Mouse (Mus musculus) lung, embryonic 15.5 days (tissue): Measurements from ENCODE around the gene Gfod1. TPM values are rescaled to one million over a fixed set of nuclear protein-coding genes. Genes with fewer than 3 reads are reported as not detected.

Source experiments
- ATAC-seq: fragments of 200-750 bp; cut with Nextera tagmentation; 2 replicates; pipeline ENCODE4 v1.8.0; 2017; ENCODE audit warnings: moderate number of reproducible peaks, borderline replicate concordance; ENCODE audit not compliant: low FRiP score, low TSS enrichment; ENCODE audit errors: extremely low read depth
- H3K27ac ChIP-seq: fragments of 300-500 bp; sonication (generic); 2 replicates; pipeline ENCODE4 v1.5.1; 2015; ENCODE audit warnings: moderate library complexity, mild to moderate bottlenecking, inconsistent platforms
- H3K27me3 ChIP-seq: fragments of 300-500 bp; sonication (generic); 2 replicates; pipeline ENCODE4 v1.6.1; 2015; ENCODE audit warnings: inconsistent platforms
- H3K36me3 ChIP-seq: fragments of 300-500 bp; sonication (generic); 2 replicates; pipeline ENCODE4 v1.6.1; 2015; ENCODE audit warnings: inconsistent platforms
- H3K4me1 ChIP-seq: fragments of 300-500 bp; sonication (generic); 2 replicates; pipeline ENCODE4 v1.6.1; 2015; ENCODE audit warnings: inconsistent platforms
- H3K4me2 ChIP-seq: fragments of 300-500 bp; sonication (generic); 2 replicates; pipeline ENCODE4 v1.6.1; 2015; ENCODE audit warnings: inconsistent platforms, mild to moderate bottlenecking, moderate library complexity
- H3K4me3 ChIP-seq: fragments of 300-500 bp; sonication (generic); 2 replicates; pipeline ENCODE4 v1.5.1; 2015; ENCODE audit warnings: mild to moderate bottlenecking, inconsistent platforms
- H3K9ac ChIP-seq: fragments of 300-500 bp; sonication (generic); 2 replicates; pipeline ENCODE4 v1.6.1; 2015; ENCODE audit warnings: inconsistent platforms
- H3K9me3 ChIP-seq: fragments of 300-500 bp; sonication (generic); 2 replicates; pipeline ENCODE4 v1.6.1; 2016; ENCODE audit warnings: inconsistent platforms
- WGBS: fragments of 180-500 bp; shearing (Covaris S2); methylation state at CpG from one replicate; pipeline ENCODE4 v1.1.7; 2015; 5-methylcytosine and 5-hydroxymethylcytosine counted together
- polyA plus RNA-seq: library from polyadenylated mRNA; unstranded; fragments of >200 nt; fragmentation: Nextera tagmentation; extraction: Ambion mirVana; gene quantifications from 2 replicates; pipeline ENCODE4 v1.2.1, GENCODE M21; 2015

Gene Gfod1
- polyA plus RNA-seq, 1 experiment from 2014 or later, result 0.66 TPM

DNA sequence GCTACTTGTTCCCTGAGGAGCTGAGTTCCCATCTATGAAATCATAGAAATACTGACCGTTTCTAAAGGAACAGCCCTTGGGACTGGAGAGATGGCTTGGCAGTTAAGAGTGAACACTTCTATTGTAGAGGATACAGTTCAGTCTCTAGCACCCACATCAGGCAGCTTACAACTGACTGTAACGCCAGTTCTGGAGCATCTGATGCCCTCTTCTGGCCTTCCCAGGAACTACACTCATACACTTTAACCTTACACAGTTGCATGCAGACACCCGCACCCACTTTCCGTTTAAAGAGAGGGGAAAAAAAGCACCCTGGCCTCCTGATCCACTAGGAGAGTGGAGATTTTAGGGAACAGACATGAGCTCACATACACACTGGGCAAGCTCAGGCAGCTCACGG, 78.8 kb downstream of the Gfod1 start:
- no peaks in the 10 kb centered on the region for H3K27me3 ChIP-seq
- H3K27ac ChIP-seq, result no peak overlapping the region
- peaks cover 23% of the 10 kb centered on the region for H3K4me1 ChIP-seq
- H3K9ac ChIP-seq, result no peak overlapping the region
- H3K4me2 ChIP-seq, result no peak overlapping the region
- WGBS, result 82% methylated on average over 5 of the region's 5 CpGs
- no peaks in the 10 kb centered on the region for H3K36me3 ChIP-seq
- no peaks in the 10 kb centered on the region for H3K9me3 ChIP-seq
- no peak overlapping the region for H3K4me3 ChIP-seq
- ATAC-seq, result no peak

DNA sequence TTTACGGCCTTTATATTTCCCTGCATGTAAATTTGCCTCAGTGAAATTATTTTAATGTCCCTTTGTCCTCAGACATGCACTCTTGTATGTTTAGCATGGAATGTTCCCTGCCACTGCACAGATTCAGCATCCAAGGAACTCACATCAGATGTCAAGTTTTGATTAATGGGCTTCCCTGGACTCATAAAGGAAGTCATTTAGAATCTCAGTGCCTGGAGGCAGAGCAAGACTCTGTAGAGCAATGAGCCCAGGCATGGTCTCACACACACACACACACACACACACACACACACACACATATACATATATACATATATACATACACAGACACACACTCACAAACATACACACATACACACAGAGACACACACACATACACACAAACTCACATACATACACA, 81.9 kb downstream of the Gfod1 start:
- H3K36me3 ChIP-seq, result no peaks in the 10 kb centered on the region
- H3K4me3 ChIP-seq, result no peak overlapping the region
- no peaks in the 10 kb centered on the region for H3K27me3 ChIP-seq
- no peak for ATAC-seq
- H3K4me1 ChIP-seq, result peaks cover 12% of the 10 kb centered on the region
- no peak overlapping the region for H3K9ac ChIP-seq
- H3K4me2 ChIP-seq, result no peak overlapping the region
- H3K27ac ChIP-seq, result no peak overlapping the region
- 73% methylated on average over 1 of the region's 1 CpGs for WGBS
- H3K9me3 ChIP-seq, result no peaks in the 10 kb centered on the region

DNA sequence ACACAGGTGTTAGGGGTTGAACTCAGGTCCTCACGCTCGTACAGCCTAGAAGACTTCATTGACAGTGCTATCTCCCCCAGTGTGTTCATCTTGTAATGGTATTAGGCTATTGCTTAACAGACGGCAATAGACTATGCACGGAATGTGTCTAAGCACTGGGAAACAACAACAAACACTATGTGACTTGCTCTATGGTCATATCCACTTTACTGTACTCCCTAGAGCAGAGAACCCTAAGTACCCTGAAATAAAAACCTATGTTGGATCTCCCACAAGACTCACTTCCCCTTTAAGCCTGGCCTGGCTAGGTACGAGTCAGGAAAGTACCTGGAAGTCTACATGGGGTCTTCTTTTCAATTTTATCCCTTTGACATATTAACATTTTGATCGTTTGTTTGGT, 82.7 kb downstream of the Gfod1 start:
- WGBS, result 78% methylated on average over 6 of the region's 6 CpGs
- Histone ChIP-seq H3K27ac (no peak overlapping the region), H3K4me2 (no peak overlapping the region), H3K27me3 (no peaks in the 10 kb centered on the region), H3K36me3 (no peaks in the 10 kb centered on the region), H3K4me1 (peaks cover 12% of the 10 kb centered on the region), H3K9me3 (no peaks in the 10 kb centered on the region), H3K9ac (no peak overlapping the region), H3K4me3 (no peak overlapping the region)
- no peak for ATAC-seq

DNA sequence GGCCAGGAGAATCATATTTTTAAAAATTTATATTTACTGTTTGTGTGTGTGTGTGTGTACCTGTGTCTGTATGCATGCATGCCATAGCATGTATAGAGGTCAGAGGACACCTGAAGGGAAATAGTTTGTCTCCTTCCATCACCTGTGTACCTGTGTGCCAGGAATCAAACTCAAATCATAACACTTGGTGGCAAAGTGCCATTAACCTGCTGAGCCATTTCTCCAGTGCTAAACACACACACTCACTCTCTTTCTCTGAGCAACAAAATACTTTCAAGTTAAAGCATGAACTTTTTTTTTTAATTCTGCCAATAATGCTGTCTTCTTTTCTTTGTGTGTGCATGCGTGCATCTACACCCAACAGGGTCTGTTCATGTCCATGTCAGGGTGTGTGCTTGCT, 83.3 kb downstream of the Gfod1 start:
- H3K9ac ChIP-seq, result no peak overlapping the region
- no peak overlapping the region for H3K4me2 ChIP-seq
- WGBS, result 59% methylated on average over 1 of the region's 1 CpGs
- no peak overlapping the region for H3K27ac ChIP-seq
- no peaks in the 10 kb centered on the region for H3K36me3 ChIP-seq
- no peak overlapping the region for H3K4me3 ChIP-seq
- H3K27me3 ChIP-seq, result no peaks in the 10 kb centered on the region
- peaks cover 18% of the 10 kb centered on the region for H3K4me1 ChIP-seq
- no peak for ATAC-seq
- H3K9me3 ChIP-seq, result no peaks in the 10 kb centered on the region

DNA sequence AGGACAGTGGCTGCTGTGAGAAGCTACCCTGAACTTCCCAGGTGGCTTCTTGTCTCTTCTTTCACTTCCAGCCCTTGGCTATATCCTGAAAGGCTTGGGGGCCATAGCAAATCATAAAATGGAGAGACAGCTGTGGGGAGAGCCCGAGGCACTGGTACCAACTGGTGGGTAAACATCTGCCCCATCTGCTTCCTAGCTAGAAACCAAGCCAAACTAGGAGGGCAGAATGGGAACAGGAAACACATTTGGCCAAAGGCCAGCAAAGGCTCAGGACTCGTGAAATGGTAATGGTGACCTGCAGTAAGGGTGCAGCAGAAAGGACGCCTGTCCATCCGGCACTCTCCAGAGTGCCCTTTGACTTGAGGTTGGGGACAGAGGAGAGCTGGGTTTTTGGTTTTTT, 85.2 kb downstream of the Gfod1 start:
- WGBS, result 35% methylated on average over 4 of the region's 4 CpGs
- no peak for ATAC-seq
- H3K9me3 ChIP-seq, result no peaks in the 10 kb centered on the region

DNA sequence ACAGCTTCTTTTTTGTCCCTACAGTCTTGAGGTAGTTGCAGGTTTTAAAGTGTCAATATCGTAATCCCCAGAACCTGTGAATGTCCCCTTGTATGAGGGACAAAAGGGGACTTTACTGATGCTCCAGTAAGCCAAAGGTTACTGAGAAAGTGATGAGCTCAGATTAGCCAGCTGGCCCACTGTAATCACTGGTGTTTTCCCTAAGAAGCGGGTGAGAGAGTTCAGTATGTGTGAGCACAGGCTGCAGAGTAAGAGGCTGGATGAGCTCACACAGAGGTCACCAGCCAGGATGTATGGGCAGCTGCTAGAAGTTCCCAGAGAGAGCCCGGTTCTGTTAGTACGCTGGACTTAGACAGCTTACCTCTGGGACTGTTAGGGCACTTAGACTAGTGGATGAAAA, 85.7 kb downstream of the Gfod1 start:
- Histone ChIP-seq H3K36me3 (no peaks in the 10 kb centered on the region), H3K9ac (no peak overlapping the region), H3K4me2 (no peak overlapping the region), H3K9me3 (no peaks in the 10 kb centered on the region), H3K27ac (peak overlapping the region; percentile 71), H3K27me3 (no peaks in the 10 kb centered on the region), H3K4me1 (peaks cover 29% of the 10 kb centered on the region), H3K4me3 (no peak overlapping the region)
- WGBS, result 53% methylated on average over 4 of the region's 4 CpGs
- ATAC-seq, result no peak

More for the DNA sequence above, 85.2 kb downstream of the Gfod1 start:
- no peak overlapping the region for H3K4me3 ChIP-seq
- H3K4me2 ChIP-seq, result no peak overlapping the region
- no peaks in the 10 kb centered on the region for H3K27me3 ChIP-seq
- H3K27ac ChIP-seq, result peak overlapping the region; percentile 71
- no peak overlapping the region for H3K9ac ChIP-seq
- no peaks in the 10 kb centered on the region for H3K36me3 ChIP-seq
- H3K4me1 ChIP-seq, result peaks cover 28% of the 10 kb centered on the region

DNA sequence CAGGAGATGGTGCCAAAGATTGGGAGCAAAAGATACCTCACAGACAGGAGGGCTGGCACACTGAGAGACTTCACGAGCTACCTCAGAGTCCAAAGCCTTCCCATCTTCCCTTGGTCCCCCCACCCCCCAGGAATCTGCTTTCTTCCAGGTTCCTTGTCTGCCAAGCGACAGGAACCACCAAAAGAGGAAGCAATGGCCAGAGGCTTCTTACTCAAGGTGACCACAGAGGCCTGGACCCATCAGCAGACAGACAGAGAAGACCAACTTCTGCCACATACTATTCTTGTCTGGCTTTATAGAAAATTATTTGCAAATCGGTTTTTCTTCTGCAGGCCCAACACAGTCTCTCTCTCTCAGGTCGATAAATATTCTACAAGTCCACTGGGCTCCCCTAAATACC, 86.3 kb downstream of the Gfod1 start:
- no peak overlapping the region for H3K4me3 ChIP-seq
- H3K9me3 ChIP-seq, result no peaks in the 10 kb centered on the region
- peaks cover 34% of the 10 kb centered on the region for H3K4me1 ChIP-seq
- no peak overlapping the region for H3K4me2 ChIP-seq
- WGBS, result 69% methylated on average over 4 of the region's 4 CpGs
- no peaks in the 10 kb centered on the region for H3K27me3 ChIP-seq
- ATAC-seq, result no peak
- no peaks in the 10 kb centered on the region for H3K36me3 ChIP-seq
- H3K27ac ChIP-seq, result peak overlapping the region; percentile 63
- H3K9ac ChIP-seq, result no peak overlapping the region

DNA sequence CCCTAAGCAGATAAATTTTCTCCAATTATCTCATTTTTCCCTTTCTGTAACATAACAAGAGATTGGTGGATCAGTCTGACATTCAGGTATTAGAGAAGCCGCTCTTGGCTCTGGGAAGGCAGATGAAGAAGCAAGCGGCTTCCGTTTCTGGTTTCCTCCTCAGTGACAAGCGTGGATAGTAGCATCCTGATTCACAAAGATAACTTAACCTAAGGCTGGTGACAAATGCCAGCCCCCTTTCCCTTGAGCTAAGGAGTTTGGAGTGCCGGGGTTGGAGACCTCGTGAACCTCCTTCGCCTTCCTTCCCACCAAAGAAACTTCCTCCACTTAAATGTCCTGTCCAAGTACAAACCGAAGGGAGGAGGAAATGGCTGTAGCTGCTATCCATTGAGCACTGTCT, 86.9 kb downstream of the Gfod1 start:
- H3K9me3 ChIP-seq, result no peaks in the 10 kb centered on the region
- H3K4me2 ChIP-seq, result no peak overlapping the region
- no peak overlapping the region for H3K9ac ChIP-seq
- WGBS, result 70% methylated on average over 8 of the region's 8 CpGs
- no peak overlapping the region for H3K4me3 ChIP-seq
- ATAC-seq, result no peak
- H3K27ac ChIP-seq, result peak overlapping the region; percentile 63
- H3K36me3 ChIP-seq, result no peaks in the 10 kb centered on the region
- H3K4me1 ChIP-seq, result peaks cover 40% of the 10 kb centered on the region
- H3K27me3 ChIP-seq, result no peaks in the 10 kb centered on the region

DNA sequence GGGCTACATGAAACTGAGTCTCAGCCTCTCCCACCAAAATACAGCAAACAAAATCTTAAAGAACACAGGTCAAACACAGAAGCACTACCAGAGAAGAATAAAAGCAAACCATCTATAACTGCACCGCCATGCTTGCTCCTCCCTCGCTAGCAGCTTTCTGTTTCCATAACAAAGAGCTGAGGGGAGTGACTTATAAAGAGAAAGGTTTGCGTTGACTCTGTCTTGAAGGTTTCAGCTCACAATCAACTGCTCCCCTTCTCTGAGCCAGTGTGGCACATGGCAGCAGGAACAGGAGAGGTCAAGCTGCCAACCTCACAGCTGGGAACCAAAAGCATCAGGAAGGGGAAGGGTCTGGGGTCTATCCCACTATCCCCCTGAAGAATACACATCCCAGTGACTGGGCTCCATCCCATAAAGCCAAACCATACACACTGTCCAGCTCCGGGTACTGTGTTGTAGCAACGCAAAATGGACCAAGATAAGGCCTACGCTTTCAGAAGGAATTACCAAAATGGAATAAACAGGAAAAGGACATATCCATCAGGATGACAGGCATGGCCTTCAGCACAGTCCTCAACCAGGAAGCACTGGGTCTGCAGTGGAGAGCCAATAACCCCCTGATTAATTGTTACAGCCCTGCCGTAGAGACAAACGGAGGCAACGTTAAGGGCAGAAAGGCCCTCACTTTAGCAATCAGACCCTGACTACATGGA, 87.8 kb downstream of the Gfod1 start:
- peaks cover 49% of the 10 kb centered on the region for H3K4me1 ChIP-seq
- ATAC-seq, result peak; percentile 43
- no peak overlapping the region for H3K9ac ChIP-seq
- no peak overlapping the region; the same call in 1 of the 2 replicates for H3K4me2 ChIP-seq
- WGBS, result 52% methylated on average over 9 of the region's 9 CpGs
- H3K27ac ChIP-seq, result peak overlapping the region; percentile 79
- H3K9me3 ChIP-seq, result no peaks in the 10 kb centered on the region
- no peaks in the 10 kb centered on the region for H3K36me3 ChIP-seq
- no peaks in the 10 kb centered on the region for H3K27me3 ChIP-seq
- H3K4me3 ChIP-seq, result no peak overlapping the region

DNA sequence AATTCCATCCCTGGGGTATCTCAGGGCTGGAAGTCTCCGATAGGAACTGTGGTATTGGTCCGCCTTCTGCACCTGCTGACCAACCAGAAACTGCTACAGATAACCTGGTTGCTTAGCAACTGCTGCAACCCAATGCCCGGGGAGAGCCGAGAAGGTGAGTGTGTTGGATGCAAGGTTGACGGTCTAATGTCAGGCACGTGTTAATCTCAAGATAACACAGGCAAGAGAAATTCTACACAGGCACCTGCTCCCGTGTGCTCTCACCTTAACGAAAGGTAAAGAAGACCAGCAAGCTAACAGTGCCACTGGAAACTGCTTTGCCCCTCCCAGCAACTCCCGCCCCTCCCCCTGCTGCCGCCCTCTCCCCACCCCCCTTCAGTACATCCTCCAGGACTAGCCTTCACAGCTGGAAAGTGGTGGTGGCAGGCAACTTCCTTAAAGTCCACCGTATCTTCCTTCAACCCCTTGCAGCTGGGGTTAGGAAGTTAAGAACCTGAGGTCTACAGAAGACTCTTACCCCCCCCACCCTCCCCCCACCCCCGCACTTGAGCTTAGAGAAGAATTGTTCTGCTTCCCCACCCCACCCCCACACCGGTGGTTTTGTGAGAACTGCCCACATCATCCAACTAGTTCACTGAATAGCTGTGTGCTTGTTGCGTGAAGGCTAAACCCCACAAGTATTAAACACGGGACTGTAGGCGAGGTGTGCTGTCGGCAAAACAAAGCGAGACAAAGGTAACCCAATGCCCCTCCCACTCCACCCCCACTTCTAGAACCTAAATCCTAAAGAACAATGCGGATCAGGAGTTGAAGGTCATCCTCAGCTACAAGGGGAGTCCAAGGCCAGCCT, 88.6 kb downstream of the Gfod1 start:
- peaks cover 57% of the 10 kb centered on the region for H3K4me1 ChIP-seq
- H3K9me3 ChIP-seq, result no peaks in the 10 kb centered on the region
- WGBS, result 23% methylated on average over 19 of the region's 19 CpGs
- ATAC-seq, result no peak
- H3K27me3 ChIP-seq, result no peaks in the 10 kb centered on the region
- H3K27ac ChIP-seq, result peak overlapping the region; percentile 79
- H3K9ac ChIP-seq, result no peak overlapping the region
- no peaks in the 10 kb centered on the region for H3K36me3 ChIP-seq
- H3K4me2 ChIP-seq, result peak overlapping the region; percentile 34
- no peak overlapping the region for H3K4me3 ChIP-seq

DNA sequence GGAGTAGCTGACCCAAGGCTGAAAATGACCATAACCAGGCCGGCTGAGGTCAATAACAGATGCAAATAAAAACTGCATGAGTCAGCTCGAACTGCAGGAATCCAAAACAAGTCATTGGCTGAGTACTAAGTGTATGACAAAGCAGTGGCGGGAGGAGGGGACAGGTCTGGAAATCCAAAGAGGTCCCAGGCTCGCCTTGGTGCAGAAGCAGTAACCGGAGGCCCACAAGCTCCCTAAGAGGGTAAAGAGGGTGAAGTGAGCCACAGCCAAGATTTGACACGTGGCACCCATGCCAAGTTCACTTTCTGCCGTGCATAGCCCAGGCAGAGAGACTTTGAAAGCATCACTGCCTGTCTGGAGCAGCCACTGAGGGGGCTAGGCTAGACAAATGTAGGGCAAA, 91.6 kb downstream of the Gfod1 start:
- Histone ChIP-seq H3K4me1 (peaks cover 59% of the 10 kb centered on the region), H3K36me3 (no peaks in the 10 kb centered on the region), H3K4me3 (no peak overlapping the region), H3K27me3 (no peaks in the 10 kb centered on the region), H3K27ac (peak overlapping the region; percentile 8; the same call in 1 of the 2 replicates), H3K9me3 (no peaks in the 10 kb centered on the region), H3K4me2 (no peak overlapping the region), H3K9ac (no peak overlapping the region)
- 30% methylated on average over 7 of the region's 7 CpGs for WGBS
- ATAC-seq, result no peak

DNA sequence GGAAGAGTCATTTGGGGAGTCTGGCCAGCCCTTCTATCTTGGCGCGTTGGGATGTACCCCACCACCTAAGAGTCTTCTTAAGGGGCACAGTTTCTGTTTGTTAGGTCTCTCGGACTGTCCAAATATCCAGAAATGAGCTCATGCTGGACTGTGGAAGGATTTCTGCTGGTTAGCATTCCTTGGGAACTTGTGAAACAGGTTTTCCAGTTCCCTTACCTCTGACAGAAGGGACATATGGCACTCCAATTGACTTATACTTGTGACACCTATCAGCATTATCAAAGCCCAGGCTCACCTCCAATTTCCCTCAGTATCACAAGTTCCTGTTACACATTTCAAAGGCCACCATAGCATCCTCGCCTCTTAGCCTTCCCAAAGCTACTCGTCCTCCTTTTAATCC, 93.0 kb downstream of the Gfod1 start:
- H3K27me3 ChIP-seq, result no peaks in the 10 kb centered on the region
- H3K36me3 ChIP-seq, result no peaks in the 10 kb centered on the region
- no peak overlapping the region for H3K4me2 ChIP-seq

More for the DNA sequence above, 93.0 kb downstream of the Gfod1 start:
- no peak overlapping the region for H3K9ac ChIP-seq
- H3K9me3 ChIP-seq, result no peaks in the 10 kb centered on the region
- peak overlapping the region; percentile 13 for H3K27ac ChIP-seq
- no peak overlapping the region for H3K4me3 ChIP-seq
- ATAC-seq, result no peak
- 64% methylated on average over 5 of the region's 5 CpGs for WGBS
- peaks cover 57% of the 10 kb centered on the region for H3K4me1 ChIP-seq
